15 mouse cellular contexts compared by ENCODE assay signal in genomic region chr9:117967080-117967479, GRCm38 (mm10).
DNase-seq lines count a peak whose midpoint lies in the region; ATAC-seq and TF ChIP-seq lines count a peak whose summit lies in the region.
"Had no signal": no experiment of that assay in that cellular context is flagged by ENCODE, and none has a peak within 500 bp of the region (broad histone marks: within the 10 kb centered on the region; RNA-seq: fewer than 3 reads in every experiment).

No protein-coding gene starts in this region.

- TF ChIP-seq CTCF in brain, embryonic 14.5 days (IDR thresholded peaks at IDR 0.05; ENCODE audit: borderline replicate concordance, extremely low read depth, insufficient read depth, insufficient read length) = no peak

- H3K36me3 ChIP-seq in forebrain, embryonic 15.5 days = no peaks in the 10 kb centered on the region
- H3K36me3 ChIP-seq in forebrain, embryonic 12.5 days (replicated peaks) = no peaks in the 10 kb centered on the region
- H3K36me3 ChIP-seq in kidney, embryonic 15.5 days = no peaks in the 10 kb centered on the region
- H3K36me3 ChIP-seq: embryonic facial prominence, embryonic 13.5 days; midbrain, embryonic 13.5 days; neural tube, embryonic 12.5 days had no signal

- H3K4me3 ChIP-seq in forebrain, embryonic 15.5 days = no peak overlapping the region
- H3K4me3 ChIP-seq in forebrain, embryonic 12.5 days (replicated peaks) = no peak overlapping the region
- H3K4me3 ChIP-seq in kidney, embryonic 15.5 days (replicated peaks) = no peak overlapping the region
- H3K4me3 ChIP-seq: embryonic facial prominence, embryonic 13.5 days; heart, adult 2 months; layer of hippocampus, adult 2 months; midbrain, embryonic 13.5 days; neural tube, embryonic 12.5 days had no signal

- H3K4me2 ChIP-seq in forebrain, embryonic 15.5 days (replicated peaks) = no peak overlapping the region
- no peak overlapping the region for H3K4me2 ChIP-seq in forebrain, embryonic 12.5 days
- H3K4me2 ChIP-seq in kidney, embryonic 15.5 days = no peak overlapping the region
- H3K4me2 ChIP-seq: embryonic facial prominence, embryonic 13.5 days; hindbrain, embryonic 14.5 days; midbrain, embryonic 13.5 days; neural tube, embryonic 12.5 days had no signal

- H3K4me1 ChIP-seq in forebrain, embryonic 15.5 days = 0 out of 2 replicates have a peak, but pooled peaks cover 4% of the 10 kb centered on the region
- 0 out of 2 replicates have a peak, but pooled peaks cover 4% of the 10 kb centered on the region for H3K4me1 ChIP-seq in forebrain, embryonic 12.5 days
- H3K4me1 ChIP-seq in kidney, embryonic 15.5 days = no peaks in the 10 kb centered on the region
- H3K4me1 ChIP-seq: midbrain, embryonic 13.5 days; neural tube, embryonic 12.5 days had no signal

- H3K27ac ChIP-seq in forebrain, embryonic 15.5 days (replicated peaks) = no peak overlapping the region
- no peak overlapping the region for H3K27ac ChIP-seq in forebrain, embryonic 12.5 days
- no peak overlapping the region for H3K27ac ChIP-seq in kidney, embryonic 15.5 days
- H3K27ac ChIP-seq: embryonic facial prominence, embryonic 13.5 days; heart, adult 2 months; hindbrain, embryonic 14.5 days; layer of hippocampus, adult 2 months; midbrain, embryonic 13.5 days; neural tube, embryonic 12.5 days had no signal

- H3K9ac ChIP-seq in forebrain, embryonic 15.5 days (replicated peaks) = no peak overlapping the region
- H3K9ac ChIP-seq in forebrain, embryonic 12.5 days = no peak overlapping the region
- no peak overlapping the region for H3K9ac ChIP-seq in kidney, embryonic 15.5 days
- H3K9ac ChIP-seq: embryonic facial prominence, embryonic 13.5 days; hindbrain, embryonic 14.5 days; midbrain, embryonic 13.5 days; neural tube, embryonic 12.5 days had no signal

- H3K27me3 ChIP-seq in forebrain, embryonic 15.5 days = no peaks in the 10 kb centered on the region
- no peaks in the 10 kb centered on the region for H3K27me3 ChIP-seq in forebrain, embryonic 12.5 days
- no peaks in the 10 kb centered on the region for H3K27me3 ChIP-seq in kidney, embryonic 15.5 days
- H3K27me3 ChIP-seq: embryonic facial prominence, embryonic 13.5 days; midbrain, embryonic 13.5 days; neural tube, embryonic 12.5 days had no signal

- peak; percentile 43 for DNase-seq in brain, embryonic 14.5 days (ENCODE audit: low read depth)
- DNase-seq in kidney, postnatal 4 days = peak; percentile 45 to 46
- no peak for DNase-seq in lung, postnatal 4 days
- no peak for DNase-seq in thymus, postnatal 10 days (ENCODE audit: low spot score in 2 of 2)
- DNase-seq: heart, adult 2 months; liver; thymus, postnatal 4 days had no signal

- H3K9me3 ChIP-seq in forebrain, embryonic 15.5 days = no peaks in the 10 kb centered on the region
- H3K9me3 ChIP-seq in forebrain, embryonic 12.5 days = no peaks in the 10 kb centered on the region
- H3K9me3 ChIP-seq in kidney, embryonic 15.5 days (replicated peaks) = no peaks in the 10 kb centered on the region
- H3K9me3 ChIP-seq: embryonic facial prominence, embryonic 13.5 days; neural tube, embryonic 12.5 days had no signal

- WGBS in forebrain, embryonic 15.5 days = 43% methylated on average over 2 of the region's 2 CpGs
- WGBS in forebrain, embryonic 12.5 days = 68% methylated on average over 2 of the region's 2 CpGs
- WGBS in kidney, embryonic 15.5 days = 56% methylated on average over 2 of the region's 2 CpGs

- ATAC-seq in forebrain, embryonic 15.5 days (replicated peaks) = peak; percentile 63; the same call in 1 of the 2 replicates
- ATAC-seq in forebrain, embryonic 12.5 days (ENCODE audit: low FRiP score) = no peak
- peak; percentile 46; the same call in 1 of the 2 replicates for ATAC-seq in kidney, embryonic 15.5 days (replicated peaks; ENCODE audit: low FRiP score)

- no peak for TF ChIP-seq POLR2A in brain, embryonic 14.5 days (IDR thresholded peaks at IDR 0.05; ENCODE audit: borderline replicate concordance, extremely low read depth, insufficient read depth, insufficient read length, poor library complexity, severe bottlenecking)

Comparison
In these comparisons a context has a peak if more than half of its experiments do, and no peak if none do; other contexts are left out.
1. DNase-seq: peak in brain, embryonic 14.5 days (single experiment) and kidney, postnatal 4 days (2 of 2); none in lung, postnatal 4 days (0 of 2) and thymus, postnatal 10 days (0 of 2).